Mouse (Mus musculus) cerebellum, adult 9-10 months (tissue): ENCODE measurements around the gene Golga1.

Experiments used
- DNase-seq: peaks from one replicate; pipeline ENCODE4 v3.0.0; 2022

Gene Golga1

DNA sequence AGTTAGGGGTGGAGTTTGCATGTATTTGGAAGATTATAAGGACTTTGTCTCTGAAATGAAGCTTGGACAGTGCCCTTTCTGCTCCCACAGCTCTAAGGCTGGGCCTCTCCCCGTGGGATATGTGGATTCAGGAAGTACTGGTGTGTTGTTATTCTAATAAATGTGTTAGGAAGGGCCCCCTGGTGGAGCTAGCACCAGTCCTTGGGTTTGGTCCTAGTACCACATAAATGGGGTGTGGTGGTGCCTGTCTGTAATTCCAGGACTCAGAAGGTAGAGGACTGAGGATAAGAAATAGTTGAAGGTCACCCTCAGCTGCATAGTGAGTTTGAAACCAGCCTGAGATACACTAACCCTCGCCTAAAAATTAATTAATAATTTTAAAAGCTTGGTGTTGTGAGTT, 92.1 kb downstream of the Golga1 start:
- no peak for DNase-seq

DNA sequence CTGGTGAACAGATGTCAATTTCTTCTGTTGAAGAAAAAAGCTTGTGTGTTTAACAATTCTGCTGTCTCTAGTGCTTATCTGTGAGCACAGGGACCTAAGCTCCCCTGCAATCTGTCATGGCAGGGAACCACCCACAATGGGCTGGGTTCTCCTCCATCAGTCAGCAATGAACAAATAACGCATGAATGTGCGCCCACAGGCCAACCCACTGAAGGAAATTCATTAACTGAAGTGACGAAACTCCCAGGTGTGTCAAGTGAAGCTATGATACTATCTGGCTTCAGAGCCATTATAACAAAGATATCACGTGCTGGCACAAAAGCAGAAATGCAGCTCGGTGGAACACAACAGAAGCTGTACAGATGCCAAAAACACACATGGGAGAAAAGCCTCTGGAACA, 95.3 kb downstream of the Golga1 start:
- DNase-seq: no peak

DNA sequence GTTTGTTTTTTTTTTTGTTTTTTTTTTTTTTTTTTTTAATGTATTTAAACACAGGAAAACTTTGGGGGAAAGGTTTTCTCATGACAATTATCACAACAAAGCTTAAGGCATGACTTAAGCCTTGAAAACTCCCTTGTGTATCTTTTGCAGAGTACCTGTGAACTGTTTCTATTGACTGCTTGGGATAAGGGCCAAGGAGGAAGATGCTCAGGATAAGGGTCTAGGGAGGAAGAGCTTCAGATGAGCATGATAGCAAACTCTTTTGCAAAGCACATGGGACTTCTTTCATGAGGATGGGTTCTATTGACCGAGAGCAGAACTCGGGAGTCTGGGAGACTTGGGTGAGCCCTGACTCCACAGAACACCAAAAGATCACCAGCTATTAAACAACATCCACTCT, 95.7 kb downstream of the Golga1 start:
- DNase-seq: no peak
